Mouse (Mus musculus): Measurements from ENCODE around the gene Ces1c.

DNA sequence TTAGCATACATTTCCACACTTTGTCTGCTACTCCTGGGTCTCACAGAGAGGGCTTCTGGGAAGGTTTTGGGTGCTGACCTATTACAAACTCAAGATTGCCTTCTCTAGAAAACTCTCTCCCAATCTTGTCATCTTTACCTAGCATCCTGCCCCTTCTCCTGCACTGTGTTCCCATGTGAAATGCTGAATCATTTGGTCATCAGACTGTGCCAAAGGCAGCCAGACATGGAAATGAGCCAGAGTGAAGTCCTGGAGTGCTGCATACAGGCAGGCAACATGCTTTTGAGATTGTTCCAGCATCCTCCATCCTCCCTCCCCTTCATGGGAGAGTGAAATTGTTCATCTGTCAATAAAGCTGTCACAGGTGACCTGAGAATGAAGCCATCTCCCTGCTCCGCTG is 20.3 kb upstream of the Ces1c start:
- TF ChIP-seq GATA1 (IDR thresholded peaks at IDR 0.05; ENCODE audit: low read length) (no peak), TAL1 (IDR thresholded peaks at IDR 0.05; ENCODE audit: low read length) (no peak)
